Mouse (Mus musculus): ENCODE results near the gene Ggct.

Ggct gene

GRCm38 (mm10) chr6:54992734-54993260, at the start of gene Ggct:
Gene Ggct, minus strand, starts transcription at chr6:54992950.
- in situ Hi-C loops (cut with MboI, MseI), result loop anchor here (10.0 kb wide), 1 partner anchor 288 kb away; no protein-coding TSS in a partner anchor

GRCm38 (mm10) chr6:55040031-55040430, 47.3 kb upstream of the Ggct start:
- in situ Hi-C loops (cut with MboI, MseI), result no loop called here

- in situ Hi-C loops (cut with MboI, MseI), result no loop called here
Observed at GRCm38 (mm10) chr6:55039446-55039783, 46.7 kb upstream of the Ggct start.

- in situ Hi-C loops (cut with MboI, MseI), result no loop called here
Observed at GRCm38 (mm10) chr6:55038671-55039445, 46.1 kb upstream of the Ggct start.

- in situ Hi-C loops (cut with MboI, MseI), result no loop called here
Observed at GRCm38 (mm10) chr6:55037799-55038670, 45.3 kb upstream of the Ggct start, which contains the start of gene Gars. Gene Gars, plus strand, starts transcription at chr6:55038007.

- in situ Hi-C loops (cut with MboI, MseI), result no loop called here
Observed at GRCm38 (mm10) chr6:55036731-55037130, 44.0 kb upstream of the Ggct start.

GRCm38 (mm10) chr6:55027642-55028041, 34.9 kb upstream of the Ggct start:
- in situ Hi-C loops (cut with MboI, MseI), result no loop called here

GRCm38 (mm10) chr6:55021806-55022205, 29.1 kb upstream of the Ggct start:
- in situ Hi-C loops (cut with MboI, MseI), result no loop called here

GRCm38 (mm10) chr6:55018417-55018816, 25.7 kb upstream of the Ggct start:
- in situ Hi-C loops (cut with MboI, MseI), result no loop called here

- in situ Hi-C loops (cut with MboI, MseI), result no loop called here
Observed at GRCm38 (mm10) chr6:55016710-55017583, 24.2 kb upstream of the Ggct start.

- in situ Hi-C loops (cut with MboI, MseI), result no loop called here
Observed at GRCm38 (mm10) chr6:55016236-55016635, 23.5 kb upstream of the Ggct start.

GRCm38 (mm10) chr6:55014184-55014583, 21.4 kb upstream of the Ggct start:
- in situ Hi-C loops (cut with MboI, MseI), result no loop called here

- in situ Hi-C loops (cut with MboI, MseI), result no loop called here
Observed at GRCm38 (mm10) chr6:55012516-55012915, 19.8 kb upstream of the Ggct start.

- in situ Hi-C loops (cut with MboI, MseI), result no loop called here
Observed at GRCm38 (mm10) chr6:55010330-55011091, 17.8 kb upstream of the Ggct start.

GRCm38 (mm10) chr6:55009391-55010230, 16.9 kb upstream of the Ggct start:
- in situ Hi-C loops (cut with MboI, MseI), result no loop called here

GRCm38 (mm10) chr6:55008401-55008800, 15.7 kb upstream of the Ggct start:
- in situ Hi-C loops (cut with MboI, MseI), result no loop called here

- in situ Hi-C loops (cut with MboI, MseI), result no loop called here
Observed at GRCm38 (mm10) chr6:55003559-55003958, 10.8 kb upstream of the Ggct start.

- in situ Hi-C loops (cut with MboI, MseI), result no loop called here
Observed at GRCm38 (mm10) chr6:55002438-55002837, 9.7 kb upstream of the Ggct start.

- in situ Hi-C loops (cut with MboI, MseI), result no loop called here
Observed at GRCm38 (mm10) chr6:55001320-55001719, 8.6 kb upstream of the Ggct start.

- in situ Hi-C loops (cut with MboI, MseI), result loop anchor here (10.0 kb wide), 1 partner anchor 293 kb away; no protein-coding TSS in a partner anchor
Observed at GRCm38 (mm10) chr6:54997726-54998125, 5.0 kb upstream of the Ggct start.

Measured in regulatory T cell (primary cell).